Mouse (Mus musculus) retina, postnatal 1 day (tissue): ENCODE results near the gene Gm7876.
"Not testable (repeated sequence)": the region's sequence is repeated elsewhere in the genome, so short reads cannot be mapped to it uniquely, and the experiment has no call there.

Source experiments
- DNase-seq: peaks from one replicate; pipeline ENCODE4 v3.0.0-alpha.2; 2012

Gene Gm7876

GRCm38 (mm10) chr14:4708938-4709337, at the start of gene Gm7876:
Gene Gm7876, plus strand, starts transcription at chr14:4709238.
- not testable (repeated sequence) for DNase-seq

- DNase-seq: not testable (repeated sequence)
These were observed 45.1 kb upstream of the Gm7876 start, which contains the start of gene Gm3239 for GRCm38 (mm10) chr14:4663892-4664291. Gene Gm3239, plus strand, starts transcription at chr14:4664192.

GRCm38 (mm10) chr14:4726038-4726880, 17.2 kb downstream of the Gm7876 start, which contains the start of gene Gm3252:
Gene Gm3252, plus strand, starts transcription at chr14:4726775.
- DNase-seq: peak; percentile 3
